Mouse (Mus musculus): ENCODE results near the gene Spo11. TPM values are rescaled to one million over a fixed set of nuclear protein-coding genes. Genes with fewer than 3 reads are reported as not detected.

The Spo11 gene
- total RNA-seq, 1 experiment from 2014 or later = 1.9 TPM

Other genes with a start within 250 kb of the Spo11 start
- not detected in 2 replicates for gene Bmp7, start 37.4 kb upstream of the Spo11 start, total RNA-seq (2017)
- 39.8 and 51.1 TPM in 2 replicates for gene Rae1, start 22.4 kb downstream of the Spo11 start, total RNA-seq (2017)
- 90.4 and 119 TPM in 2 replicates for gene Rbm38, start 42.8 kb downstream of the Spo11 start, total RNA-seq (2017)
- gene Ctcfl, start 141.8 kb downstream of the Spo11 start, total RNA-seq (2017) = not detected in 2 replicates
- not detected in 2 replicates for gene Pck1, start 175.3 kb downstream of the Spo11 start, total RNA-seq (2017)
- 34.0 and 35.7 TPM in 2 replicates for gene Zbp1, start 241.2 kb downstream of the Spo11 start, total RNA-seq (2017)

Measured in neutrophil, adult 5-6 weeks (primary cell).